Mouse (Mus musculus): ENCODE measurements around the gene Dmrta1.
"Not testable (repeated sequence)": the region's sequence is repeated elsewhere in the genome, so short reads cannot be mapped to it uniquely, and the experiment has no call there.

The Dmrta1 gene

GRCm38 (mm10) chr4:89679195-89679594, at the start of gene Dmrta1:
Gene Dmrta1, plus strand, starts transcription at chr4:89679436.
- no peak for DNase-seq (ENCODE audit: low spot score)

GRCm38 (mm10) chr4:89630374-89631079, 48.7 kb upstream of the Dmrta1 start:
- DNase-seq (ENCODE audit: low spot score): no peak

DNA sequence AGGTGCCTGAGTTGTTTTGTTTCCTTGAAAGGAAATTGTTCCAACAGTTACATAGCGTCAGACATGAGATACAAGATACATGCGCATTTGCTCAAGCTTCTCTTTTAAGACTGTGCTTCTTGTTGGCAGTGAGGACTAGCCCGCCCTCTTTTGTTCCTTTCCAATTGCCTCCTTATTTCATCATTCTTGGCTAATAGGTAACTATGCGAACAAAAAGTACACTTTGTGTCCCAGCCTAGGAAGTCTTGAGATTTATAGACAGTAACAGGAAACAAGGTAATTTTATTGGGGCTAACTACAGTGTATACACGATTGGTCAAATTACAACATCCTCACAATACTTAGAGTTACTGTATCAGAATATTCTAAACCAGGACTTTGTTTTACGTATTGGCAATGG, 47.7 kb upstream of the Dmrta1 start:
- DNase-seq (ENCODE audit: low spot score): no peak

DNA sequence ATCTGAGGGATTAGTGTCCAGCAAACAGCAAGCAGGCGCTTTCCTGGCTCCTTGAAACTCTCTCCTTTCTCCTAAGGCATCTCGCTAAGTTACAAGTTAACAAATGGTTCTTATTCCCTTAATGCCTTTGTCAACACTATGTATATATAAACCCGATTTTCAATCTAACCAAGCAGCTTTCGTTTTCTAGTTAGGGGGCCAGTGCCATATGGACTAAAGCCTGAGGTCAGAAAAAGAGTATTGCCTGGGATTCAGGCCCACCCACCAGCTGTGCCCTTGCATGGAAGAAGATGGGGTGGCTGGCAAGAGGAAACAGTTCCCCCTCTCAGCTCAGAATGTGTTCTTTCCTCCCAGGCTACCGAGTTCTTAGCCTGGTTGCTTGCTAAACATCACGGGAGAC, 40.6 kb upstream of the Dmrta1 start:
- DNase-seq (ENCODE audit: low spot score): no peak

DNA sequence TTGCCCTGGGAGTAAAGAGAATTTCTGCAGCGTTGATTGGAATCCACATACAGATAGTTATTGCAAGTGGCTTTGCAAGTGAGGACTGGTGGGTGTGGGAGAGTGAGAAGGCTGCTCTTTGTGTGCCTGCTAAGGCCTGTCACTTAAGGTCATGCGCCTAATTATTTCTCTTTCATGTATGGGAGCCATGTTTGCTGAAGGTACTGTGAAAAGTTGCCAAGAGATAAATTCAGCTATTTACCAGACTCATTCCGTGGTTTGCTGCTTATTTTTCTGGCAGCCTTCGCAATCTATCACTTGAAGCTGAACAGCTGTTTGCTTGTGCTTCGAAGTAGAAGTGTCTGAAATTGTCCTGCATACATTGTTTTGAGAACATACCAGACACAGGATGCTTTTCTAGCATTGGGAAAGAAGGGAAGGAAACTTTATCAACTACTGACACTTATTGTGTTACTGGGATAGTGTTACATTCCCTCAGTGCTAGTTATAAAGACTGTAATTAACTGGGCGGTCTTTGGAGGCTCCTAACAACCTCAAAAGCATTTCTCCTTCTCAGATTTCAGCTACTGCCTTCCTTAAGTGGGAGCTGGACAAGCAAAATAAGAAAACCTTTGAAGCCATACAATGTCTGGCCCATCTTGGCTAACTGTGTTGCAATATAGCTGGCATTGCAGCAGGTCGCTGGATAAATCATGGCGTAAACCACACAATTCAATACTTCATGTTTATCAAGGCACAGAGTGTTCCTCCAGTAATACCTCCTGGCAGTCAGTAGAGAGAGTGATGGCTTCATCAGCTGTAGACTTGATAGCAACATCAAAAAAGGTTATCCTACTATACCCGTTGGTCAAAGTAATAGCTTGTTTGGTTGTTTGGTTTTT, 34.8 kb upstream of the Dmrta1 start:
- no peak for DNase-seq (ENCODE audit: low spot score)

- DNase-seq (ENCODE audit: low spot score): no peak
These were observed 28.6 kb upstream of the Dmrta1 start for GRCm38 (mm10) chr4:89650352-89651311.

DNA sequence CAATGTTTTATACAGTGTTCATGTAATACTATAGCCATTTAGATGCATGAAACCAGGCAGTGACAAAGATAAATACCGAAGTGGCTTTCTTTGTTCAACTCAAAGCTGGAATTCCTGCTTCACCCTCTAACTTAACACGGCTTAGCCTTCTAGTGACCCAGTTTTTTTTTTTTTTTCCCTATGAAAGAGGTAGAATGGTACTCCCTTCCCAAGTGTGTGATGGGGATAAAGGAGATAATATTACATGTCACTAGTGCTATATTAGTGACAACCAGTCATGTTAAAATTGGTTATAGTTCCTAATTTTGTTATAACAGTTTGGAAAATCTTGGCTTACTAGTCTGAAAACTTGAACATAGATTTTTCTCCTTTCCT, 27.9 kb upstream of the Dmrta1 start:
- no peak for DNase-seq (ENCODE audit: low spot score)

DNA sequence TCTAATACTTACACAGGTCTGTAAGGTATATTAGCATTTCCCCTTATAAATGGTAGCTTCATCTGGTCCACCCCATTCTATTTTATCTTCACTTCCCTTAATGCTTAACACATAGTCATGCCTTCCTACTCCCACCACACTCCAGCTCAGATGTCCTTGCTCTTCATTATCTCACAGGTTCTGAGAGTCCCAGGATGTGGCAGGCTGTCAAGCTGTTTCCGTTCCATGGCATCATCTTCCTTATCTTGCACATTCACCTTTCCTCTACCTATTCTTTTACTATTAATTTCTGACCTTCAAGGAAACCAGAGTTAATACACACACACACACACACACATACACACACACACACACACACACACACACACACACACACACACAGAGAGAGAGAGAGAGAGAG, 27.5 kb upstream of the Dmrta1 start:
- DNase-seq (ENCODE audit: low spot score): no peak

DNA sequence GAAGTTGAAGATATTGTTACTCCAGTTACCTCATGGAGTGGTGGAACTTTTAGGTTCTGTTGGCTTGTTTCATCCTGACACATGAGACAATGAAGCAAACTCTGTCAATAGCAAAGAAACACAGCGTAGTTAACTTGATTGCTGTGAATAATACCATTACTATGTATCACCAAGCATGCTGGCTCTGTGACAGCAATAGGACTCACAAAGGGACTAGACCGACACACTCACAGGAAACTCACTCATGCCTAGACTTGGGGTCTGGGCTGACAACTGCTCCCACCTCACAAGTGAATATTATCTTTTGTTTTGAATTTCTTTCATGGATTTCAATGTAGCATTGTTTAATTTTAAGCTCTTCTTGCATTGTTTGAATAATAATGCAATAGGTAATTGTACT, 15.8 kb upstream of the Dmrta1 start:
- no peak for DNase-seq (ENCODE audit: low spot score)

DNA sequence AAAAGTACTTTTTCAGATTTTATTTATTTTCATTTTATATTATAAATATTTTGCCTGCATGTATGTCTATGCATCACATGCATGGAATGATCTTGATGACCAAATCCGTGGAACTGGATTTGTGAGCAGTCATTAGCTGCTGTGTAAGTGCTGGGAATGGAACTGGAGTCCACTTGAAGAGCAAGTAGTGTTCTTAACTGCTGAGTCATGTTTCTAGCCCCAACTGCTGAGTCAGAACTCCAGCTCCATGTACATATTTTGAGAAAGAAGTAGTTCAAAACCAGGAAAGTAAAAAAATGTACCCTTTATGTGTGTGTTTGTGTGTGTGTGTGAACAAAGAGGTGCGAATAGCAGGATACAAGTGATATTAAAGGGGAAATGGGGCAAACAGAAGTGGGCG, 4.5 kb upstream of the Dmrta1 start:
- DNase-seq (ENCODE audit: low spot score): no peak

- no peak for DNase-seq (ENCODE audit: low spot score)
These were observed 1.3 kb upstream of the Dmrta1 start for GRCm38 (mm10) chr4:89677903-89678302.

DNA sequence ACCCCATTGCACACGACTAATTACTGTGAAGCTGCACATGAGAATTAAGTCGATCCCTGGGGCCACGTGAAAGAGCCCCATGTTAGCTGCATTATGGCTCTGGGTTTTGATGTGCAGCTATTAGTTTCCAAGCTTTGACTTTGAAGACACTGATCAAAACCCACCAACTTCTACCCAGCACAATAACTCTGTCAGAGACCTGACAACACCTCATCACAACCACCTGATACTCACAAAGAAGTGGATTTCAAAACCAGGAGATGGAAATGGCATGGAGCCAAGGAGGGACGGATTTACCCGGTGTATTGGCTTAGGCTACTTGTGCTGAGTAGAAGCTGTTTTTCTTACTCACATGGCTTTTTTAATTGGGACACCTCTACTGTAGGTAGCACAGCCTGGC, 523 bp upstream of the Dmrta1 start:
- no peak for DNase-seq (ENCODE audit: low spot score)

DNA sequence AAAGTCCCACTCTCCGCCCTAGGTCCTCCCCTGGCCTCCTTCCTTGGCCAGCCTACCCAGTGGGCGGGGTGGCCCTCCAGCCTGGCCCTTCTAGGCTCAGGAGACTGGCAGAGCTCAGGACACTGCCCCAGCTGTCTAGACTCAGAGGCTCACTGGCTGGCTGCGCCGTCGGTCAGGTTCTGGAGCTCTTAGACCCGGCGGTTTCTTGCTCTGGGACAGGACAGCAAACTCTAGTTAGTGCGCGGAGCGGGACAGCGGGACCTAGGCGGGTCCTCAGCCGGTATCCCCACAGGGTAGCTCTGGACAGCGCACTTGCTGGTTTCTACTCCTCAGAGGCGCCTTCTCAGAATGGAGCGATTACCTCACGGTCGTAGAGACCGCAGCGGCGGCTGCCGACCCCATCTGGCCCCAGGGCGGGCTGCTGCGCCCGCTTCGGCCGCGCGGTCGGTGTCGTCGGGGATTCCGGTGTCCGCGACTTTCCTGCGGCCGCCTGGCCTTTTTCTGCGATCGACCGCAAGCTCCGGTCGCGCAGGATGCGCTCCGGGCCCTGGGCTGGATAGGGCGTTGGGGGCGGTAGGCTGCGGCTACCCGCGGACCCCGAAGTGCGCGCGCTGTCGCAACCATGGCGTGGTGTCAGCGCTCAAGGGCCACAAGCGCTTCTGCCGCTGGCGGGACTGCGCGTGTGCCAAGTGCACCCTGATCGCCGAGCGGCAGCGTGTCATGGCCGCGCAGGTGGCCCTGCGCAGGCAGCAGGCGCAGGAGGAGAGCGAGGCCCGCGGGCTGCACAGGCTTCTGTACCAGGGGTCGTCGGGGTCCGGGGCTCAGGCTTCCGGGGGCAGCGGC, 8.9 kb downstream of the Dmrta1 start:
- DNase-seq (ENCODE audit: low spot score): peak; percentile 21

DNA sequence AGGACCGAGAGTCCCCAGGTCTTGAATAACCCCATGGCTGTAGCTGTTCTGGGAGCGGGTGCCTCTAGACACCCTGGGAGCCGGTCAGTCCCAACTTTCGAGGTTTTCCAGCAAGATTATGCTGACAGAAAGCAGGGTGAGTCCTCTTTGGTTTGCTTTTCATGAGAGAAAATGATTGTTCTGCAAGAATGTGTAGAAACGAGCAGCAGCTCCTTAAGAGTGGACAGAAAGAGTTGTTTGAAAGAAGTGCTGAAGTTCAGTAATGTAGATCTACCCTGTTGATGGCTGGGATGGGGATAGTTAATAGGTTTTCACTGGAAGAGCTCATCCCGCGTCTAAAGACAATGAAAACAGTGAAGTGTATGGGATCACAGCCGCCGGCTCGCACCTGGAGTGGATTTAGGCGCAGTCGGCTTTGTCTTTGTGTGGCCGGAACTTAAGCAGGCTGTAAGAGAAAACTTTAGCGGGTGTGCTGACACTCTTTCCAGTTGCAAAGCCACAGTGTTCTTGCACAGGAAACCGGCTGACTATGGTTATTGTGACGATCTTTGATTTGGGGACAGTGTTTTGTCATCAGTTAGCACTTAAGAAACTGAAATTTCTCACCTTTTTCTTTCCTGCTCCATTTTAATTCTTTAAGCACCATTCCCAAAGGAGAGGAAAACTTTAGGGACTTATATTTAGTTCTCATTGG, 9.7 kb downstream of the Dmrta1 start:
- DNase-seq (ENCODE audit: low spot score): no peak

DNA sequence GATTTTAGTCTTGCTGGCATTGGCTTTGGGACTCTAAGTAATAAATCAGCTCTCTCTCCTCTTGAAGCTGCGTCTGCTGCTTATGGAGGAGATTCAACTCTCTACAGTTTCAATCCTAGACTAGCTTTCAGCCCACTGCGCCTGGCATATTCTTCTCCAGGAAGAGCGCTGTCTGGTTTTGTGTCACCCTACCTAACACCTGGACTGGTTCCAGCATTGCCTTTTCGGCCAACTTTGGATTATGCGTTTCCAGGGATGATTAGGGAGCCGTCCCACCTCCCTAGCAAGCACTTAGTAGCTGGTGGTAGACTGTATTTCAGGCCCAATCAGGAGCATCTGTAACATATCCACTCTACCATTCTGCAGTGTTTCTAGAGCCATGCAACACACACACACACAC, 12.7 kb downstream of the Dmrta1 start:
- no peak for DNase-seq (ENCODE audit: low spot score)

- DNase-seq (ENCODE audit: low spot score): no peak
These were observed 13.5 kb downstream of the Dmrta1 start for GRCm38 (mm10) chr4:89692780-89693179.

DNA sequence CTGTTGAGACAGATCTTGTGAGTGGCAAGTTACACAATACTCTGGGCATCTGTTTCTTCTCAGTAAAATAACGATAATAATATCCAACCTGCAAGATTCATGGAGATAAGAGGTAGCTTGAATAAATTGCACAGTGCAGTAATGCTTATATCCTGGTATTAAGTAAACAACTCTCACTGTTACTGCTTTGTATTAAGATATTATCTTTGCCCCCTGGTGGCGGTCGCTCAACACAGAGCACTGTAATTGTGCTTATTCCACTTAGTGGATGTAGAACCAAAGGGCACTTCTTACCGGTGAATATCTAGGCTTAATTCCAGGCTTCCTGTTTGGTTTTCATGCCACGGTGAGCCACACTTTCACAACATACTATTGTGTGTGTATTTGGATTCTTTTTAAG, 16.4 kb downstream of the Dmrta1 start:
- DNase-seq (ENCODE audit: low spot score): no peak

- DNase-seq (ENCODE audit: low spot score): no peak
These were observed 18.7 kb downstream of the Dmrta1 start for GRCm38 (mm10) chr4:89697951-89698350.

DNA sequence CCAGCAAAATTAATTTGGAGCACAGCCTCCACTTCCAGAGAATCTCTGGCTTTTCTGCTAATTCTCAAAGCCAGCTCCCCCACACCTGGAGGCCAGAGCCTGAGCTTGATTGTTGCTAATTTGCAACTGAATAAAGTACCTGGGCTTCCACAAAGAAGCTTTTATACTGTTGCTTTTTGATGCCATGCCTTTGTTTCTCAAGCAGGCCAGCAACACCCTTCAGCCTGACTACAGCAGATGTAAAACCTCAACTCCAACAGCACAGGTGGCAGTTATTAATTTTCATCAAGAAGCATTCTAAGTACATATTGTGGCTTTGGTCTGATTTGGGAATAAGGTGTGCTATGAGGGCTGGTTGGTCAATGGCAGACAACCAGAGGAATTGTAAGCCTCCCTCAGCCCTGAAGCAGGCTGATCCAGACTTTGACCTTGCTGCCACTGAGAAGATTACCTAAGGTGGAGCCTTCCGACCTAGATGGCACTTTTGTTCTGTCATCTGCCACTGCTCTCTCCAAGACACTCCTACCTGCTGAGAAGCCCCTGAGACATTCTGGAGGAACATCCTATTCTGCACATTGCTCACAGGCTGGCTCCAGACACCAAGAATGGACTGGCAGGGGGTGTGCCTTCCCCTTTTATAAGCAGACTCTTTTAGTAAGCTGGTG, 44.4 kb downstream of the Dmrta1 start:
- DNase-seq (ENCODE audit: low spot score): not testable (repeated sequence)

All from ovary, postnatal 10 days (tissue).